Mouse (Mus musculus): ENCODE data around the gene Trmt112. TPM values are rescaled to one million over a fixed set of nuclear protein-coding genes. Genes with fewer than 3 reads are reported as not detected.

Trmt112 gene
- total RNA-seq, 2 experiments from 2014 or later: 30.6 to 33.6 TPM

DNA sequence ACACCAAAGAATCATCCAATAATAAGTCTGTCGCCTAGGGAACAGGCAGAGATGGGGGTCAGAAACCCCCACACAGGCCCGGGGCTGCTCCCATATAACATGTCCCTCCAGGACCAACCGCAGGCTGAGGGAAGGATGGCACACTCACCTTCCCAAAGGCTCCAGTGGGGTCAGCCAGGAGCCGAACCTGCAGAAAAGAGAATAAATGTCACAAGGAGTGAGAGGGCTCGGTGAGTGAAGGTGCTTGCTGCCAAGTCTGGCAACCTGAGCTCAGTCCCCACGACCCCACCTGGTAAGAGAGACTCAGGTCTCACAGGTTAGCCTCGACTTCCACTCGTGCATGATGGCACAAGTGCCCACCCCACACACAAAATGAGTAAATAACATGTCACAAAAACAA lies 2.4 kb upstream of the Trmt112 start:
- no peak for ATAC-seq (replicated peaks; ENCODE audit: low FRiP score, poor library complexity, severe bottlenecking)

DNA sequence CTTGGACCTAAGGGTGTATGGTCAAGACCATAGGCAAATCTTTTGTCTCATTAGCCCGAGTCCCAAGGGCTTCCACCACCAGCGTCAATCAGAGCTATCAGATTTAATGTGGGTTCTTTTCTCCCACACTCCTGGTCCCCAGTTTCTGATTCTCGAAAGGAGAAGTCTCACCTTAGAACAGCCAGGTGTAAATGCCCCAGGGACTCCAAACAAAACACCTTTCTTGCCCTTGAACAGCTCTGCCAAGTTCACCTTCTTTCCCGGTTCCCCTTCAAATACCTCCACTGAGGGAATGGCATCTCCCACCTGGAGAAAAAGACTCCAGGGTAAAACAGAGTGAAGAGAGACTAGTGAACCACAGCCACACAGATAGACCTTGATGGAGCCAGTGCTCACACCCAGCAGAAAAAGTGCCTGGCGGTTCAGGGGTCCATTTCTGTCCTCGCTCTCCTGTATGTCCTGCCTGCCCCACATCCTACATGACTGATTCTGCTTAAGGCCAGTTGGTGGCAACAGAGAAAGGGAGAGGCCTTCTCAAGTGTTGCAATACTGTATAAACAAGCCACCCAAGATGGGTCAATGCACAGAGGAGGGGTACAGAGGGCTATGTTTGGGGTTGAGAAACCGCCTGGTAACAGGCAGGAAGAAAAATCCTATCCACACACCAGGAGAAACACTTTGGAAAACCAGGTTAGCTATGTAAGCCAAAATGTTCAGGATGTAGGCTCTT lies 1.5 kb upstream of the Trmt112 start:
- no peak for ATAC-seq (replicated peaks; ENCODE audit: low FRiP score, poor library complexity, severe bottlenecking)

DNA sequence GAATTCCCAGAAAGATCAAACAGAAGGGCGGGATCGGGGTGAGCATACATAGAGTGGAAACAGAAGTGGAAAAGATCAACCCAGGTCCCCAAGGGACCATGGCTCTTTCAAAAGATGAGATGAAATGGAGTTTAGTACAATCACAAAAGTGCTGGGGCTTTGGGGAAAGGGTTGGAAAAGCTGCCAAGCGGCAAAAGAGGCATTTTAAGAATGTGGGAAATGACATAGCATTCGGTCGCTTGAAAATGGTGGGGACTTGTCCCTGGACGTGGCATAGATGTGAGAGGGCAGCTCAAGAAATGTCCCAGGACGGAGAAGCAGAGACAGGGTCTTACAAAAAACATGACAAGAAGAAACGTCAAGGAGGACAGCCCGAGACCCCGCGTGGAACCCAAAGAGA lies 477 bp upstream of the Trmt112 start:
- no peak for ATAC-seq (replicated peaks; ENCODE audit: low FRiP score, poor library complexity, severe bottlenecking)

DNA sequence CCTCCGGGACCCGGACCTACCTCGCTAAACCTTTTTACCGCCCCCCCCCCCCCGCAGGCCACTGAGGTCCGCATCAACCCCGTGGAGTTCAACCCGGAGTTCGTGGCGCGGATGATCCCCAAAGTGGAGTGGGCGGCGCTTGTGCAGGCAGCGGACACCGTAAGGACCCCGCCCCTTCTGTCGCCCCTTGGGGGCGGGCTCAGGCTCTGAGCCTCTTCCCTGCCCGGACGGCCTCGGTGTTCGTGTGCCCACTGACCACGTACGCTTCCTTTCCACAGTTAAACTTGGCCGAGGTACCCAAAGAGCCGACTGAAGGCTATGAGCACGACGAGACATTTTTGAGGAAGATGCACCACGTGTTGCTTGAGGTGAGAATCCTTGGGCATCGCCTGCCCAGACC lies 808 bp downstream of the Trmt112 start:
- peak; percentile 50 for ATAC-seq (replicated peaks; ENCODE audit: low FRiP score, poor library complexity, severe bottlenecking)

DNA sequence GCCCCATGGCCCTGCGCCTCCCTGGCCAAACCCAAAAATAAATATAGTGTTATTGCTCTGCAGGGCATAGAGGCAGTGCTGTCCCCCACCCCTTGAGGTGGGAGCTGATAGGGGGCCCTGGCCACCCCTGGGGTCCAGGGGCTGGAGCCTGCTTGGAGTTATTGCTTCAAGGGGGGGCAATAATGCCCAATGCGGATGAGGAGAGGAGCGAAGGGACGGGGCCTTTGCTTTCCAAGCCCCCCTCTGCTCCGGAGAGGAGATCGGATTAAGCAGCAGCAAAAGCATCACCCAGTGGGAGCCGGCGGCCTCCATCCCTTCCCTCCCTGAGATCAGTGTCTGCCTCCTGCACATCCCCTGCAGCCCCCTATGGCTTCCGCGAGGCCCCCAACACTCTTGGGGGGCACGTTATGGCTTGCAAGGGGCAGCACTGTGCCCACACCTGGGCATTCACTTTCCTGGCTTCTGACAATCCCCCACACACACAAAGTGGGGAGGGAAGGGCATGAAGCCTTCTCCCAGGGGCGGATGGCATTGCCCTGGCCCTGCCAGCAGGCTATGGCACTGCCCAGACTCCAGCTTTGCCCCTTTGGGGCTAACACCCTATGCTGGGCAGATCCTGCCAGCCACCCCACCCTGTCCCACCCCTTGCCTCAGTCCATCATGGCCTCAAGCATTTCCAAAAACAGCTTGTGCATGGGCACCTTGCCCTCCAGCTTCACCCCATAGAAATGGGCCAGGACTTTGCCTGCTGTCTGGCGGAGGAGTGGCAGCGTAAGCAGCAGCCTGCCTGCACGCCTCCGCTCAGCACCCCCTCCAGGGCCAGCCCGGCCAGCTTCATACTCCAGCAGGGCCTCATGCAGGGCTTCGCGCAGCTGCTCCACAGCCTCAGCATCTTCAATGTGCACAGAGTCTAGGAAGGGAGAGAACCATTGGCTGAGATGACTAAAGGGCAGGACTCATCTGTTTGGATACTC lies 1.9 kb downstream of the Trmt112 start:
- ATAC-seq (replicated peaks; ENCODE audit: low FRiP score, poor library complexity, severe bottlenecking): no peak

DNA sequence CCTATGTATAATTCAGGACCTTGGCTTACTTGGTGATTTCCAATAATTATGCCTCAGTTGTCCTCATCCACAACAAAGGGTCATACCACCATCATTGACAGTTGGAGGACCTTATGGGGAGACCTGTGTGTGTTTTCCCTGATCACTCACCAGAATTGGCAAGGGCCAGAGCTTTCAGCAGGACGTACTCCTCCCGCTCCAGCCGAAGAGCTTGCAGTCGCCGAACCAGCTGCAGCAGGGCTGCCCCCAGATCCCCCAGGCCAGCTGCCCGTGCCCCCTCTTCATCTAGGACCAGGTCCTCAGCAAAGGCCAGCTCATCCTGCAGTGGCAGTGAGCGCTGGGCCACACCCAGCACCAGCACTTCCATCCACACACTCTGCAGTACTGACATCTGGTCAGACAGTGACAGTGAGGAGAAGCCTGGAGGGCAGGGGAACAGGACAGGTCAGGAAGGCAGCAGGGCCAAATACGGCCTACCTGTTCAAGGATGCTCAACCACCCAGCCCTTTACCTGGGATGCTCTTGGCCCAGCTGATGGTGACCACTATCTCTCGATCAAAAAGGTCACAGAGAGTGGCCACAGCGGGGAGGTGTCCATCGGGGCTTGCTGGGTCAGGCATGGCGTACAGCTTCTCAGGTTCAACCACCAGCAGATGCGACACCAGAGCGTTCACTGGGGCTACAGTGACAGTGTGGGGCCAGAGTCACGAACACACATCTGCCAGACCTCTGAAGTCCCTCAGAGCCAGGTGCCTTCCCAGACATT lies 2.9 kb downstream of the Trmt112 start:
- ATAC-seq (replicated peaks; ENCODE audit: low FRiP score, poor library complexity, severe bottlenecking): no peak

DNA sequence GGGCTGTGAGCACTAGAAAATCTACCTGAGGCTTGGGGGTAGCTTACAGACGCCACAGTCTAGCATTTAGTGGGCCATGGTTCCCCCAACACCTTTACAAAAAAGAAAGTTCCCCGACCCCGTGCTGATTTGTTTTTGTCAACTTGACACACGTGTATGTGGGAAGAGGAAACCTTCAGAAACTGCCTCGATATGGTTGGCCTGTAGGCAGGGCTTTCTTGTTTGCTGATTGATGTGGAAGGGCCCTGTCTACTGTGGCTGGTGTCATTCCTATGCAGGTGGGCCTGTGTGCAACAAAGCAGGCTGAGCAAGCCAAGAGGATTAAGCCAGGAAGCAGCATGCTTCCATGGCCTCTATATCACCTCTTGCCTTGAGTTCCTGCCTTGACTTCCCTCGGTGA lies 3.5 kb downstream of the Trmt112 start:
- ATAC-seq (replicated peaks; ENCODE audit: low FRiP score, poor library complexity, severe bottlenecking): no peak

DNA sequence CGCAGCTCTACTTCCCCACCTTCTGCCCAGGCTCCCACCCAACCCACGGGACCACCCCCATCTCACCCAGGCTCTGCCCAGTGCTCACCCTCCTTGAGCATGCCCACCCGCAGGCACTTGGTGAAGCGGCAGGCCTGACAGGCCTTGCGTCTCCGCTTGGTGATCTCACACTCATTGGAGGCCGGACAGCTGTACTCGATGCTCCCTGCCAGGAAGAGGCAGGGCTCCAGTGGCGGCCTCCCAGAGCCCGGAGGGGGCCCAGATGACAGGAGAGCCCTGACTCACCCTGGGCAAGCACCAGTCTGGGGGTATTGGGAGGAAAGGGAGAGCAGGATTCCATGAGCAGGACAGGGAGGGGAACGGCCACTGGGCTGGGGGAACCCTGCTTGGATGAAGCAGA lies 4.5 kb downstream of the Trmt112 start:
- ATAC-seq (replicated peaks; ENCODE audit: low FRiP score, poor library complexity, severe bottlenecking): no peak

DNA sequence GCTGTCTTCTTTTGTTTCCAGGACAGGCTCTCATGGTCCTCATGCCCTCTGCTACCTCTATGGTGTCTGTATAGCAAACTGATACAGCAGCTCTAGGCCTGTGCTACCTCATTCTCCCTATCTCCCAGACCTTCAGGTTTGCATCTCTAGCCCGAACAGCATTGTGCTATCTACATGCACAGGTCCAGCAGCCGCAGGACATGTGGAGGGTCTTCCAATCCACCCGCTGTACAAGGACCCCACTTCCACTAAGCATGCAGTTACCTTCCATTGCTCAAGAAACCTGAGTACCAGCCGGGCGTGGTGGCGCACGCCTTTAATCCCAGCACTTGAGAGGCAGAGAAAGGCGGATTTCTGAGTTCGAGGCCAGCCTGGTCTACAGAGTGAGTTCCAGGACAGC lies 5.0 kb downstream of the Trmt112 start:
- ATAC-seq (replicated peaks; ENCODE audit: low FRiP score, poor library complexity, severe bottlenecking): no peak

DNA sequence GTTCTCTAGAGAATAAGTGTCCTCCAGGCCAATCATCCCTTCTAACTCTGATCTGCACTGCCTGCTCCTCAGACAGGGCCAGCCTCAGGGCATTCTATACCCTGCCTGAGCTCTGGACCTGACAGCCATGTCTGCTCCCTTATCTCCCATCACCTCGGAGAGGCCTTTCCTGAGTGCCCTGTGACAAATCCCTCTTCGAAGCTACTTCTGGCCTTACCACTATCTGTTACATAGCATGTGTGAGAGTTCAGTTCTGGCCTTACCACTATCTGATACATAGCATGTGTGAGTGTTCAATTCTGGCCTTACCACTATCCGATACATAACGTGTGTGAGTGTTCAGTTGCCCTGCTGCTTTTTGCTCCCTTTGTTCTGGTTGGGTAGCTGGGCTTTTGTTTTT lies 5.8 kb downstream of the Trmt112 start:
- ATAC-seq (replicated peaks; ENCODE audit: low FRiP score, poor library complexity, severe bottlenecking): no peak

DNA sequence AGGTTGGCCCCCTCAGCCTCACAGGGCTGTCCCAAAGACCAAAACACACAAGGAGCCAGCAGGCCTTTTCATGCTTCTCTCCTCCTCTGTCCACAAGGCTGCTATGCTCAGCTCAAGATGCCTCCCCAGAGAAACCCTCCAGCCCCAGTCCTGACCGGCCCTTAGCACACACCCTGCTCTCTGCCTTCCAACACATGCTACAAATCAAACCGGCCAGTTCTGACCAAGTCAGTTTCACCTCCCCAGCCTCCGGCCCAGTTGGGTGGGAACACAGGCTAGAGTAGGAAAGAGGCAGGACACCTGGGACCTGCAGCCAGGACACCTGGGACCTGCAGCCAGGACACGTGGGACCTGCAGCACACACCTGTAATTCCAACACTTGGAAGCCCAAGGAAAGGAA lies 7.0 kb downstream of the Trmt112 start:
- no peak for ATAC-seq (replicated peaks; ENCODE audit: low FRiP score, poor library complexity, severe bottlenecking)

DNA sequence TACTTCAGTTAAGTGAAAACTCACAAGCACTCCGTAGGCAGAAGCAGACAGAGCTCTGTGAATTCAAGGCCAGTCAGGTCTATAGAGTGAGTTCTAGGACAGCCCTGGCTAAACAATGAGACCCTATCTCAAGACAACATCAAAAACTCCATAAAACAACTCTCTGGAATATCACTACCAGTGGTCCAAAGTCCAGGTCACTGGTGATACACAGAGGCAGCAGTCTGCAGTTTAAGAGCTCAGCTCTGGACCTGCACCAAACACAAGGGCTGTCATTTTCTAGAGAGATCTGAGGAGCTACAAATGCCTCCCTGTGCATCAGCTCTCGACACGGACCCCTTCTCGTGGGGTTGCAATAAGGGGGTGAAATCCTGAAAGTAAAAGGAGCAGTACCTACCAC lies 8.8 kb downstream of the Trmt112 start:
- ATAC-seq (replicated peaks; ENCODE audit: low FRiP score, poor library complexity, severe bottlenecking): no peak

DNA sequence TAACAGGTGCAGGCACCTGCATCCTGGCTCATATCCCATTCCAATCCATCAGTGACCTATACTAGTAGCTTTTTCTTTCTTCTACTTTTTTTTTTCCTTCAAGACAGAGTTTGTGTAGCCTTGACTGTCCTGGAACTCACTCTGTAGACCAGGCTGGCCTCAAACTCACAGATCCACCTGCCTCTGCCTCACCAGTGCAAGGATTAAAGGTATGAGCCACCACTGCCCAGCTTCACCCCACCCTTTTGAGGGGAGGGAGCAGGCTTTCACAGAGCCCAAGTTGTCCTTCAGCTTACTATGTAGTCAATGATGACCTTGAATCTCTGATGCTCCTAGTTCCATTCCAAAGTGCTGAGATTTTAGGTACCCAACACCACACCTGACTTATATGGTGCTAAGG lies 9.9 kb downstream of the Trmt112 start:
- ATAC-seq (replicated peaks; ENCODE audit: low FRiP score, poor library complexity, severe bottlenecking): no peak

DNA sequence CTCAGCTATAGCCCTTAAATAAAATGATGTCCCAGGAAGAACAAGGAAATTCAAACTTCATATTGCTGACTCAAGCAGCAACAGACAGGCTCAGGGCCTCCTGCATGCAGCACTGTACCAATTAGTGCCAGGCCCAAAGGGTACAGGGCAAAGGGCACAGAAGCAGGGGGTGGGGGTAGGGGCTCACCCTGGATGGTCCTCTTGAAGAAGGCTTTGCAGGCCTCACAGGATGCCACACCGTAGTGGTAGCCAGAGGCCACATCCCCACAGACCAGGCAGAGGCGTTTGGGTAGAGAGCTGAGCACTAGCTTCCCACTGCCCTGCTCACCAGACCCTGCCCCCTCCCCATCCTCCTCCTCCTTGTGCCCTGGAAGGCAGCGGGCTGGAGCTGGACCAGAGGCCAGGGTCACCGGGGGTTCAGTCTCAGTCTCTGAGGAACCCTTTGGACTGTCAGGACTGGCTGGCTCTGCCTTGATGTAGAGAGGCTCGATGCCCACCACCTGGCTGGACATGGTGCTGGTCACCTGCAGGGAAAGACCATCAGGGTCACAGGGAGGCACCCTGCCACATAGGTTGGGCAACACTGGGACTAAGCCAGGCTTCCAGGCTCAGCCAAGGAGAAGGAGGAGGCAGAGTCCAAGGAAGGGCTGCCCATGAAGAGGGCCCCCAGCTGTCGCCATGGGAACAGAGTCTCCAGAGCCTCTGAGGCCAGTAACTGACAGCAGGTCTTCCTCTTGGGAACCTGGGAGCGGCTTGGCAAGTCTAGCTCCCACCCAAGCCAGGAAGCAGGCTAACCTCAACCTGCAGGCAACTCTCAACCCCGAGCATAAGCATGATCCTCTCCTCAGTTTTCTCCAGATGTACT lies 10.6 kb downstream of the Trmt112 start:
- no peak for ATAC-seq (replicated peaks; ENCODE audit: low FRiP score, poor library complexity, severe bottlenecking)

DNA sequence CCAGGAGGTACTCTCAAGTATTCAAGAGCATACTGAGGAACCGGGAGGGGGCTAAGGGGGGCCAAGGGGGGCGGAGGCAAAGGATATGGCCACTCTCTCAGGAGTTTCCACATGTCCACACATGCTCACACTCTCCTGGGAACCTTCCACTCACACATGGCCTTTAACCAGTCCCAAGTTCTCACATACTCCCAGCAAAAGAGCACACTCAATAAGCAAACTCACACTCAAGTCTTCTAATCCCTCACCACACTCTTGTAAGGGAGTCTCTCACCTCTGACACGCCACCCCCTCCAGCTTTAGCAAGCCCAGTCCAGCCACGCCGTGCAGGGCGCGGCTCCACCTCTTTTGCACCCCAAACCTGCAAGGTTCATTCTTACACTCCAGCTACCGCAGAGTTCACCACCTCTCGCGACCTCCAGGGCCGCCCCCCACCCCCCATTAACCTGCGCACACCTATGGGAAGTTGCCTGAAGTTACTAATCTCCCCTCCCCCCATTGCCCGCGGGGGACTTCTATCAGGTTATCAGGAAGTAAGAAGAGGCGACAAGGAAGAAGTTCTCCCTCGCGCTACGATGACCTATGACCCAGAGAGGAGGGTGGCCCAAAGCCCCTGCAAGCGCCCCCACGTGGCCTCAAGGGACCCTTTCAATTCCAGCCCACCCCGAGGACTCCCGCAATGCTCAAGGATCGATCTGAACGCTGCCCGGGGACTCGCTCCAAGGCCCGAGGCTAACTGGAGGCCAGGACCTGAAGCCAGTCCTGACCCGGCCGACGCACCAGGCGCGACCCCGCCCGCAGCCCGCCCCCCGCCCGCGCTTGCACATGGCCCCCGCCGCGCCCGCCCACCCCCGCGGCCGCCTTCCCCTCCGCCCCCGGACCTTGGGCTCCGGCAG lies 11.5 kb downstream of the Trmt112 start:
- ATAC-seq (replicated peaks; ENCODE audit: low FRiP score, poor library complexity, severe bottlenecking): no peak

DNA sequence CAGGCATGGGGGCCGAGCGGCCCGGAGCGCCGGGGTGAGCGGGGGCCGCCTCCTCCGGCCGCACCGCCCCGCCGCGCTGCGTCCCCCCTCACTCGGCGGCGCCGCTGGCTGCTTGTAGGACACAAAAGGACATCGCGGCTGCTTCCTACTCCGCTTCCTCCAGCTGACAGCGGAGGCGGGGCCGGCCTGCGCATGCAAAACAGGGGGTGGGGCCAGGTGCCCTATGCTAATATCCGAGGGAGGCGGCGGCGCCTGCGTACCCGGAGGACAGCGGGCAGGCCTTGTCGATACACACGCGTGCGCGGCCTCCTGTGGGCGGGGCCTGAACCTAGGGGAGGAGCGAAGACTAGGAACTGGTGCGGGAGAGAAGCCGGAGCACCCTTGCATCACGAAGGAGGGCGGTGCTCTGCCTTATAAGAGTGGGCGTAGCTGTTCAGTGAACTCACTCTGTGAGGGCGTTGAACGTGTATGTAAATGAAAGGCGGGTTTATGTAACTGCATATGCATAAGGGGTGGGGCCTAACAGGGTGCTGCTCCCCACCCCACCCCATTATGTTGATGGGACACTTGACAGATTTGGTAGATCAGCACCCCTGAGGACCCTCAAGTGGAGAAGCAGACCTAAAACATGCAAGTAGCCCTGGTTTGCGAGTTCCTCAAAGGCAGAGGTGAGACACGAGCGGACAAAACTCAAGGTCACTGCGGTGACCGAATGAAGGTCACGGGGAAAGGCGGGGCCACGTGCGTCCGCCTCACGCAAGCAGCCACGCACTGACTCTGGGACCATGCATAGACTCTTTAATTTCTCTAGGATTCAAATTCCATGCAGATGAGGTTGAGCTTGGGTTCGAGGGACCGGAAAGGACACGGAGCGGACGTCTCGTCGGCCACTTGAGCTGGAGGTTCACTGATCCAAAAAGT lies 12.4 kb downstream of the Trmt112 start, which contains the start of gene Esrra:
Gene Esrra (minus strand): TSS at position 167 of the 921 bp plus-strand sequence.
- peak; percentile 96 for ATAC-seq (replicated peaks; ENCODE audit: low FRiP score, poor library complexity, severe bottlenecking)
